Mouse (Mus musculus): ENCODE results near the gene Fam151b. TPM values are rescaled to one million over a fixed set of nuclear protein-coding genes. Genes with fewer than 3 reads are reported as not detected.

Fam151b gene
- polyA plus RNA-seq, 1 experiment from 2014 or later: not detected

GRCm38 (mm10) chr13:92426294-92427051 lies 57.3 kb downstream of the Fam151b start:
- no peaks in the 10 kb centered on the region for H3K36me3 ChIP-seq (ENCODE audit: control insufficient read depth, insufficient read depth, low read length)
- no peak overlapping the region for H3K27ac ChIP-seq (ENCODE audit: low read length)
- H3K9ac ChIP-seq (ENCODE audit: low read depth, low read length): peak overlapping the region; percentile 56
- under 1% methylated on average over 87 of the region's 92 CpGs for WGBS
- peak overlapping the region; percentile 60 for H3K4me3 ChIP-seq (ENCODE audit: low read length)
- peak; percentile 28; the same call in 1 of the 2 replicates for ATAC-seq
- peaks cover 46% of the 10 kb centered on the region for H3K27me3 ChIP-seq (replicated peaks; ENCODE audit: control insufficient read depth, insufficient read depth, low read length)
- peaks cover 18% of the 10 kb centered on the region for H3K4me1 ChIP-seq (ENCODE audit: control insufficient read depth, insufficient read depth, low read length)
- peak overlapping the region; percentile 99 for H3K4me2 ChIP-seq (ENCODE audit: low read depth, low read length)
- H3K9me3 ChIP-seq (ENCODE audit: control insufficient read depth, low read length): no peaks in the 10 kb centered on the region

GRCm38 (mm10) chr13:92425758-92426264 lies 58.0 kb downstream of the Fam151b start, which contains the start of gene Ankrd34b:
Ankrd34b (plus strand) TSS chr13:92425896.
- no peaks in the 10 kb centered on the region for H3K36me3 ChIP-seq (ENCODE audit: control insufficient read depth, insufficient read depth, low read length)
- no peaks in the 10 kb centered on the region for H3K9me3 ChIP-seq (ENCODE audit: control insufficient read depth, low read length)
- H3K4me2 ChIP-seq (ENCODE audit: low read depth, low read length): peak within 1 kb of the TSS; percentile 99
- H3K9ac ChIP-seq (ENCODE audit: low read depth, low read length): peak within 1 kb of the TSS; percentile 56
- under 1% methylated on average over 51 of the region's 54 CpGs for WGBS
- peak; percentile 80 for ATAC-seq
- peak within 1 kb of the TSS; percentile 60 for H3K4me3 ChIP-seq (ENCODE audit: low read length)
- H3K27me3 ChIP-seq (replicated peaks; ENCODE audit: control insufficient read depth, insufficient read depth, low read length): peaks cover 46% of the 10 kb centered on the region
- H3K27ac ChIP-seq (ENCODE audit: low read length): no peak within 1 kb of the TSS
- peaks cover 18% of the 10 kb centered on the region for H3K4me1 ChIP-seq (ENCODE audit: control insufficient read depth, insufficient read depth, low read length)

- Histone ChIP-seq H3K9ac (ENCODE audit: low read depth, low read length) (no peak overlapping the region), H3K27me3 (replicated peaks; ENCODE audit: control insufficient read depth, insufficient read depth, low read length) (peaks cover 46% of the 10 kb centered on the region), H3K4me2 (ENCODE audit: low read depth, low read length) (no peak overlapping the region), H3K27ac (ENCODE audit: low read length) (no peak overlapping the region), H3K36me3 (ENCODE audit: control insufficient read depth, insufficient read depth, low read length) (no peaks in the 10 kb centered on the region), H3K4me3 (ENCODE audit: low read length) (no peak overlapping the region), H3K4me1 (ENCODE audit: control insufficient read depth, insufficient read depth, low read length) (peaks cover 18% of the 10 kb centered on the region), H3K9me3 (ENCODE audit: control insufficient read depth, low read length) (no peaks in the 10 kb centered on the region)
- no peak for ATAC-seq
- WGBS: 48% methylated on average over 3 of the region's 3 CpGs
Measured at GRCm38 (mm10) chr13:92423711-92424110, 60.1 kb downstream of the Fam151b start.

GRCm38 (mm10) chr13:92419630-92420029 lies 64.2 kb downstream of the Fam151b start:
- WGBS: 83% methylated on average over 11 of the region's 11 CpGs
- Histone ChIP-seq H3K9ac (ENCODE audit: low read depth, low read length) (no peak overlapping the region), H3K4me1 (ENCODE audit: control insufficient read depth, insufficient read depth, low read length) (no peaks in the 10 kb centered on the region), H3K36me3 (ENCODE audit: control insufficient read depth, insufficient read depth, low read length) (no peaks in the 10 kb centered on the region), H3K27ac (ENCODE audit: low read length) (no peak overlapping the region), H3K4me3 (ENCODE audit: low read length) (no peak overlapping the region), H3K9me3 (ENCODE audit: control insufficient read depth, low read length) (no peaks in the 10 kb centered on the region), H3K27me3 (replicated peaks; ENCODE audit: control insufficient read depth, insufficient read depth, low read length) (peaks cover 8% of the 10 kb centered on the region), H3K4me2 (ENCODE audit: low read depth, low read length) (no peak overlapping the region)
- no peak for ATAC-seq

GRCm38 (mm10) chr13:92410486-92410885 lies 73.3 kb downstream of the Fam151b start:
- no peaks in the 10 kb centered on the region for H3K27me3 ChIP-seq (replicated peaks; ENCODE audit: control insufficient read depth, insufficient read depth, low read length)
- H3K9me3 ChIP-seq (ENCODE audit: control insufficient read depth, low read length): no peaks in the 10 kb centered on the region
- no peak overlapping the region for H3K9ac ChIP-seq (ENCODE audit: low read depth, low read length)
- WGBS: 72% methylated on average over 2 of the region's 2 CpGs
- no peak overlapping the region for H3K4me2 ChIP-seq (ENCODE audit: low read depth, low read length)
- H3K4me1 ChIP-seq (ENCODE audit: control insufficient read depth, insufficient read depth, low read length): no peaks in the 10 kb centered on the region
- no peak overlapping the region for H3K4me3 ChIP-seq (ENCODE audit: low read length)
- H3K36me3 ChIP-seq (ENCODE audit: control insufficient read depth, insufficient read depth, low read length): no peaks in the 10 kb centered on the region
- H3K27ac ChIP-seq (ENCODE audit: low read length): no peak overlapping the region
- ATAC-seq: no peak

GRCm38 (mm10) chr13:92403496-92403895 lies 80.3 kb downstream of the Fam151b start:
- Histone ChIP-seq H3K9me3 (ENCODE audit: control insufficient read depth, low read length) (no peaks in the 10 kb centered on the region), H3K27ac (ENCODE audit: low read length) (no peak overlapping the region), H3K4me1 (ENCODE audit: control insufficient read depth, insufficient read depth, low read length) (no peaks in the 10 kb centered on the region), H3K4me2 (ENCODE audit: low read depth, low read length) (no peak overlapping the region), H3K27me3 (replicated peaks; ENCODE audit: control insufficient read depth, insufficient read depth, low read length) (no peaks in the 10 kb centered on the region), H3K4me3 (ENCODE audit: low read length) (no peak overlapping the region), H3K9ac (ENCODE audit: low read depth, low read length) (no peak overlapping the region), H3K36me3 (ENCODE audit: control insufficient read depth, insufficient read depth, low read length) (no peaks in the 10 kb centered on the region)
- no peak for ATAC-seq
- 72% methylated on average over 3 of the region's 3 CpGs for WGBS

DNA sequence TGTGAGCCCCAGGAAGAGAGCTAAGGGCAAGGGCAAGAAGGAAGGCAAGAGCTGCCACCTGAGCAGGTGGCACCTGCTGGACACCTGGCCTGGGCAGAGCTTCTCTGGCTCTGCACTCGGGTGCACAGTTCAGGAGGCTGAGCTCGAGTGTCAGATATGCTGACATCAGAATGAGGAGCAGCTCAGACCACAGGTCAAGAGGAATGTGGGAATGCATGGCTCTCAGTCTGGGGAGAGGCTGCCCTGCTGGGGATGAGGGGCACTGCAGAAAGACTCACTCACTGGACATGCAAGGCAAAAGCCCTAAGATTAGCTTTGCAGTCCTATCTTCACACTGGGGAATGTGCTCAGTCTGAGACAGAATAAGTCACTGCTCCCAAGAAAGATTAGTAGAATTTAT lies 81.8 kb downstream of the Fam151b start:
- 37% methylated on average over 2 of the region's 2 CpGs for WGBS
- no peak overlapping the region for H3K4me2 ChIP-seq (ENCODE audit: low read depth, low read length)

More for the DNA sequence above, 81.8 kb downstream of the Fam151b start:
- no peaks in the 10 kb centered on the region for H3K36me3 ChIP-seq (ENCODE audit: control insufficient read depth, insufficient read depth, low read length)
- no peak overlapping the region for H3K9ac ChIP-seq (ENCODE audit: low read depth, low read length)
- H3K27me3 ChIP-seq (replicated peaks; ENCODE audit: control insufficient read depth, insufficient read depth, low read length): no peaks in the 10 kb centered on the region
- H3K27ac ChIP-seq (ENCODE audit: low read length): no peak overlapping the region
- H3K9me3 ChIP-seq (ENCODE audit: control insufficient read depth, low read length): no peaks in the 10 kb centered on the region
- no peak overlapping the region for H3K4me3 ChIP-seq (ENCODE audit: low read length)
- no peaks in the 10 kb centered on the region for H3K4me1 ChIP-seq (ENCODE audit: control insufficient read depth, insufficient read depth, low read length)
- ATAC-seq: no peak

Other genes with a start within 250 kb of the Fam151b start
- gene Gm20379, start 178.0 kb downstream of the Fam151b start, polyA plus RNA-seq (2015; fragmentation: Nextera tagmentation; extraction: Ambion mirVana): 0.40 and 0.65 TPM in 2 replicates
- gene Dhfr, start 129.3 kb downstream of the Fam151b start, polyA plus RNA-seq (2015; fragmentation: Nextera tagmentation; extraction: Ambion mirVana): 15.8 and 17.8 TPM in 2 replicates
- 16.4 and 17.1 TPM in 2 replicates for gene Msh3, start 129.0 kb downstream of the Fam151b start, polyA plus RNA-seq (2015; fragmentation: Nextera tagmentation; extraction: Ambion mirVana)
- 0.10 and 0.20 TPM in 2 replicates for gene Ankrd34b, start 58.1 kb downstream of the Fam151b start, polyA plus RNA-seq (2015; fragmentation: Nextera tagmentation; extraction: Ambion mirVana)
- gene Zfyve16, start 46.9 kb upstream of the Fam151b start, polyA plus RNA-seq (2015; fragmentation: Nextera tagmentation; extraction: Ambion mirVana): 5.5 and 6.3 TPM in 2 replicates
- not detected in 2 replicates for gene Spz1, start 92.2 kb upstream of the Fam151b start, polyA plus RNA-seq (2015; fragmentation: Nextera tagmentation; extraction: Ambion mirVana)
- gene Serinc5, start 127.1 kb upstream of the Fam151b start, polyA plus RNA-seq (2015; fragmentation: Nextera tagmentation; extraction: Ambion mirVana): 18.0 and 18.9 TPM in 2 replicates

Data from intestine, embryonic 16.5 days (tissue).